Mouse (Mus musculus): ENCODE data around the gene Banf2. TPM values are rescaled to one million over a fixed set of nuclear protein-coding genes. Genes with fewer than 3 reads are reported as not detected.

The Banf2 gene
- polyA plus RNA-seq (2016; fragmentation: Nextera tagmentation; extraction: Ambion mirVana), result not detected in 2 replicates

- no peak within 1 kb of the TSS for H3K9ac ChIP-seq (replicated peaks)
- no peaks in the 10 kb centered on the region for H3K9me3 ChIP-seq
- H3K27me3 ChIP-seq, result no peaks in the 10 kb centered on the region
- H3K27ac ChIP-seq (replicated peaks), result no peak within 1 kb of the TSS
- no peaks in the 10 kb centered on the region for H3K36me3 ChIP-seq
- WGBS, result 84% methylated on average over 2 of the region's 2 CpGs
- no peak within 1 kb of the TSS for H3K4me3 ChIP-seq
- no peak within 1 kb of the TSS for H3K4me2 ChIP-seq (replicated peaks)
- H3K4me1 ChIP-seq, result no peaks in the 10 kb centered on the region
- ATAC-seq (ENCODE audit: low FRiP score, low read depth), result no peak
Measured at GRCm38 (mm10) chr2:144032664-144033063, at the start of gene Banf2. Banf2 (plus strand) TSS chr2:144033059.

GRCm38 (mm10) chr2:143983482-143983881 is 49.4 kb upstream of the Banf2 start:
- Histone ChIP-seq H3K4me3 (no peak overlapping the region), H3K4me1 (no peaks in the 10 kb centered on the region), H3K4me2 (replicated peaks) (no peak overlapping the region), H3K27ac (replicated peaks) (no peak overlapping the region), H3K36me3 (no peaks in the 10 kb centered on the region), H3K9ac (replicated peaks) (no peak overlapping the region), H3K27me3 (no peaks in the 10 kb centered on the region), H3K9me3 (no peaks in the 10 kb centered on the region)
- WGBS, result 82% methylated on average over 2 of the region's 2 CpGs
- no peak for ATAC-seq (ENCODE audit: low FRiP score, low read depth)

- H3K4me3 ChIP-seq, result no peak overlapping the region
- H3K27ac ChIP-seq (replicated peaks), result no peak overlapping the region
- 83% methylated on average over 2 of the region's 2 CpGs for WGBS
- H3K27me3 ChIP-seq, result no peaks in the 10 kb centered on the region
- no peaks in the 10 kb centered on the region for H3K36me3 ChIP-seq
- no peak overlapping the region for H3K4me2 ChIP-seq (replicated peaks)
- no peak overlapping the region for H3K9ac ChIP-seq (replicated peaks)
- peaks cover 7% of the 10 kb centered on the region for H3K4me1 ChIP-seq
- H3K9me3 ChIP-seq, result no peaks in the 10 kb centered on the region
- no peak for ATAC-seq (ENCODE audit: low FRiP score, low read depth)
Measured at GRCm38 (mm10) chr2:143987485-143987884, 45.4 kb upstream of the Banf2 start.

GRCm38 (mm10) chr2:143988016-143988415 is 44.8 kb upstream of the Banf2 start:
- no peaks in the 10 kb centered on the region for H3K27me3 ChIP-seq

GRCm38 (mm10) chr2:143990997-143991396 is 41.9 kb upstream of the Banf2 start:
- Histone ChIP-seq H3K27me3 (no peaks in the 10 kb centered on the region), H3K9me3 (no peaks in the 10 kb centered on the region), H3K27ac (replicated peaks) (no peak overlapping the region), H3K4me2 (replicated peaks) (no peak overlapping the region), H3K9ac (replicated peaks) (no peak overlapping the region), H3K4me3 (no peak overlapping the region), H3K4me1 (peaks cover 7% of the 10 kb centered on the region), H3K36me3 (no peaks in the 10 kb centered on the region)
- WGBS, result 18% methylated on average over 1 of the region's 1 CpGs
- ATAC-seq (ENCODE audit: low FRiP score, low read depth), result no peak

More at GRCm38 (mm10) chr2:143988016-143988415, 44.8 kb upstream of the Banf2 start:
- Histone ChIP-seq H3K36me3 (no peaks in the 10 kb centered on the region), H3K27ac (replicated peaks) (no peak overlapping the region), H3K4me2 (replicated peaks) (no peak overlapping the region), H3K4me3 (no peak overlapping the region), H3K9ac (replicated peaks) (no peak overlapping the region), H3K4me1 (peaks cover 7% of the 10 kb centered on the region), H3K9me3 (no peaks in the 10 kb centered on the region)
- WGBS, result 85% methylated on average over 3 of the region's 3 CpGs
- ATAC-seq (ENCODE audit: low FRiP score, low read depth), result no peak

GRCm38 (mm10) chr2:143991964-143992672 is 40.7 kb upstream of the Banf2 start:
- Histone ChIP-seq H3K9me3 (no peaks in the 10 kb centered on the region), H3K4me3 (no peak overlapping the region), H3K27ac (replicated peaks) (no peak overlapping the region), H3K36me3 (no peaks in the 10 kb centered on the region), H3K4me1 (peaks cover 7% of the 10 kb centered on the region), H3K27me3 (no peaks in the 10 kb centered on the region), H3K4me2 (replicated peaks) (no peak overlapping the region), H3K9ac (replicated peaks) (no peak overlapping the region)
- no peak for ATAC-seq (ENCODE audit: low FRiP score, low read depth)
- WGBS, result 92% methylated on average over 7 of the region's 7 CpGs

- Histone ChIP-seq H3K4me2 (replicated peaks) (no peak overlapping the region), H3K27ac (replicated peaks) (no peak overlapping the region), H3K9ac (replicated peaks) (no peak overlapping the region), H3K4me3 (no peak overlapping the region), H3K36me3 (no peaks in the 10 kb centered on the region), H3K4me1 (peaks cover 7% of the 10 kb centered on the region), H3K9me3 (no peaks in the 10 kb centered on the region), H3K27me3 (no peaks in the 10 kb centered on the region)
- WGBS, result 76% methylated on average over 1 of the region's 1 CpGs
- ATAC-seq (ENCODE audit: low FRiP score, low read depth), result no peak
Measured at GRCm38 (mm10) chr2:143992977-143993376, 39.9 kb upstream of the Banf2 start.

GRCm38 (mm10) chr2:144002229-144002984 is 30.5 kb upstream of the Banf2 start:
- 79% methylated on average over 5 of the region's 5 CpGs for whole genome bisulfite sequencing

GRCm38 (mm10) chr2:144003544-144003943 is 29.3 kb upstream of the Banf2 start:
- Histone ChIP-seq H3K27ac (replicated peaks) (no peak overlapping the region), H3K4me3 (no peak overlapping the region), H3K27me3 (no peaks in the 10 kb centered on the region), H3K9me3 (no peaks in the 10 kb centered on the region), H3K4me2 (replicated peaks) (no peak overlapping the region), H3K9ac (replicated peaks) (no peak overlapping the region), H3K36me3 (no peaks in the 10 kb centered on the region), H3K4me1 (no peaks in the 10 kb centered on the region)
- WGBS, result 69% methylated on average over 2 of the region's 2 CpGs
- ATAC-seq (ENCODE audit: low FRiP score, low read depth), result no peak

More at GRCm38 (mm10) chr2:144002229-144002984, 30.5 kb upstream of the Banf2 start:
- Histone ChIP-seq H3K27ac (replicated peaks) (no peak overlapping the region), H3K27me3 (no peaks in the 10 kb centered on the region), H3K4me1 (no peaks in the 10 kb centered on the region), H3K36me3 (no peaks in the 10 kb centered on the region), H3K9ac (replicated peaks) (no peak overlapping the region), H3K4me3 (no peak overlapping the region), H3K9me3 (no peaks in the 10 kb centered on the region), H3K4me2 (replicated peaks) (no peak overlapping the region)
- no peak for ATAC-seq (ENCODE audit: low FRiP score, low read depth)

- no peak overlapping the region for H3K4me2 ChIP-seq (replicated peaks)
- ATAC-seq (ENCODE audit: low FRiP score, low read depth), result no peak
- WGBS, result 85% methylated on average over 6 of the region's 6 CpGs
- H3K4me1 ChIP-seq, result peaks cover 9% of the 10 kb centered on the region; the same call in 1 of the 2 replicates
- H3K27me3 ChIP-seq, result no peaks in the 10 kb centered on the region
- H3K9me3 ChIP-seq, result no peaks in the 10 kb centered on the region
- no peak overlapping the region for H3K9ac ChIP-seq (replicated peaks)
- H3K36me3 ChIP-seq, result no peaks in the 10 kb centered on the region
- no peak overlapping the region for H3K27ac ChIP-seq (replicated peaks)
- H3K4me3 ChIP-seq, result no peak overlapping the region
Measured at GRCm38 (mm10) chr2:144005166-144005955, 27.5 kb upstream of the Banf2 start.

GRCm38 (mm10) chr2:144006686-144007085 is 26.2 kb upstream of the Banf2 start:
- Histone ChIP-seq H3K36me3 (no peaks in the 10 kb centered on the region), H3K9me3 (no peaks in the 10 kb centered on the region), H3K4me1 (peaks cover 10% of the 10 kb centered on the region; the same call in 1 of the 2 replicates), H3K27ac (replicated peaks) (no peak overlapping the region), H3K9ac (replicated peaks) (no peak overlapping the region), H3K4me3 (no peak overlapping the region), H3K4me2 (replicated peaks) (no peak overlapping the region), H3K27me3 (no peaks in the 10 kb centered on the region)
- 91% methylated on average over 6 of the region's 6 CpGs for WGBS
- no peak for ATAC-seq (ENCODE audit: low FRiP score, low read depth)

GRCm38 (mm10) chr2:144007211-144007610 is 25.6 kb upstream of the Banf2 start:
- Histone ChIP-seq H3K9me3 (no peaks in the 10 kb centered on the region), H3K36me3 (no peaks in the 10 kb centered on the region), H3K4me1 (peaks cover 10% of the 10 kb centered on the region; the same call in 1 of the 2 replicates), H3K9ac (replicated peaks) (no peak overlapping the region), H3K4me2 (replicated peaks) (no peak overlapping the region), H3K27ac (replicated peaks) (no peak overlapping the region), H3K4me3 (no peak overlapping the region), H3K27me3 (no peaks in the 10 kb centered on the region)
- ATAC-seq (ENCODE audit: low FRiP score, low read depth), result no peak
- WGBS, result 92% methylated on average over 4 of the region's 4 CpGs
